Mouse (Mus musculus) subcutaneous adipose tissue, adult 2 months (tissue): ENCODE results near the gene Htra1. TPM values are rescaled to one million over a fixed set of nuclear protein-coding genes. Genes with fewer than 3 reads are reported as not detected.

Experiments used
- polyA plus RNA-seq: library from polyadenylated mRNA; depleted of rRNA; stranded (reverse); fragments of >200 nt; gene quantifications from 2 replicates; pipeline ENCODE4 v1.2.3, GENCODE M21; 2012; ENCODE audit warnings: low replicate concordance; rRNA removed

Htra1 gene
- 204 and 239 TPM in 2 replicates for polyA plus RNA-seq

GRCm38 (mm10) chr7:130935793-130936471 lies at the start of gene Htra1:
Gene Htra1, plus strand, starts transcription at chr7:130936111.

GRCm38 (mm10) chr7:131031755-131032154 lies 95.8 kb downstream of the Htra1 start, which contains the start of gene Dmbt1:
Gene Dmbt1, plus strand, starts transcription at chr7:131032053.

Other genes with a start within 250 kb of the Htra1 start
- not detected in 2 replicates for gene Btbd16, start 162.0 kb upstream of the Htra1 start, polyA plus RNA-seq
- gene Plekha1, start 70.4 kb upstream of the Htra1 start, polyA plus RNA-seq: 39.8 and 42.1 TPM in 2 replicates
- gene Dmbt1, start 95.9 kb downstream of the Htra1 start, polyA plus RNA-seq: 0.04 and 0.13 TPM in 2 replicates
- not detected in 2 replicates for gene 4933402N03Rik, start 210.2 kb downstream of the Htra1 start, polyA plus RNA-seq
- gene 5430419D17Rik, start 238.3 kb downstream of the Htra1 start, polyA plus RNA-seq: not detected in 2 replicates